Mouse (Mus musculus) forebrain, embryonic 11.5 days (tissue): ENCODE results near the gene Runx3. TPM values are rescaled to one million over a fixed set of nuclear protein-coding genes. Genes with fewer than 3 reads are reported as not detected.
A peak's percentile ranks its signal among the peaks of the same experiment; 100 is the strongest.

Experiments
- ATAC-seq: fragments of 200-750 bp; cut with Nextera tagmentation; replicated peaks from 2 replicates; pipeline ENCODE4 v1.8.0; 2017; ENCODE audit warnings: moderate TSS enrichment; ENCODE audit not compliant: low FRiP score
- DNase-seq: peaks from one replicate; pipeline ENCODE4 v3.0.0-alpha.2; 2017; ENCODE audit warnings: low spot score
- H3K27ac ChIP-seq: fragments of 300-500 bp; sonication (generic); 2 replicates; pipeline ENCODE4 v1.5.1; 2014; ENCODE audit warnings: low read depth, low read length
- H3K27me3 ChIP-seq: fragments of 300-500 bp; sonication (generic); 2 replicates; pipeline ENCODE4 v1.6.1; 2014; ENCODE audit warnings: mild to moderate bottlenecking, low read length, mixed read lengths; ENCODE audit not compliant: control insufficient read depth, insufficient read depth
- H3K36me3 ChIP-seq: fragments of 300-500 bp; sonication (generic); 2 replicates; pipeline ENCODE4 v1.6.1; 2014; ENCODE audit warnings: mild to moderate bottlenecking, low read length, moderate library complexity, mixed read lengths; ENCODE audit not compliant: control insufficient read depth, insufficient read depth
- H3K4me1 ChIP-seq: fragments of 300-500 bp; sonication (generic); replicated peaks from 2 replicates; pipeline ENCODE4 v1.6.1; 2014; ENCODE audit warnings: low read length, mixed read lengths; ENCODE audit not compliant: control insufficient read depth, insufficient read depth
- H3K4me2 ChIP-seq: fragments of 300-500 bp; sonication (generic); 2 replicates; pipeline ENCODE4 v1.6.1; 2014; ENCODE audit warnings: low read depth, mild to moderate bottlenecking, low read length, moderate library complexity, mixed read lengths; ENCODE audit not compliant: severe bottlenecking
- H3K4me3 ChIP-seq: fragments of 300-500 bp; sonication (generic); 2 replicates; pipeline ENCODE4 v1.5.1; 2014; ENCODE audit warnings: low read depth, low read length
- H3K9ac ChIP-seq: fragments of 300-500 bp; sonication (generic); 2 replicates; pipeline ENCODE4 v1.6.1; 2014; ENCODE audit warnings: low read length
- H3K9me3 ChIP-seq: fragments of 300-500 bp; sonication (generic); 2 replicates; pipeline ENCODE4 v1.6.1; 2016; ENCODE audit warnings: low read length, mixed read lengths; ENCODE audit not compliant: control insufficient read depth
- WGBS: fragments of 180-500 bp; shearing (Covaris S2); extraction: QIAGEN DNeasy Blood & Tissue Kit; methylation state at CpG from one replicate; pipeline ENCODE4 v1.1.7; 2014; 5-methylcytosine and 5-hydroxymethylcytosine counted together
- polyA plus RNA-seq: library from polyadenylated mRNA; unstranded; fragments of >200 nt; fragmentation: Nextera tagmentation; extraction: Ambion mirVana; gene quantifications from 2 replicates; pipeline ENCODE4 v1.2.1, GENCODE M21; 2014

Runx3 gene
- polyA plus RNA-seq, 1 experiment from 2014 or later, result 0.04 TPM

DNA sequence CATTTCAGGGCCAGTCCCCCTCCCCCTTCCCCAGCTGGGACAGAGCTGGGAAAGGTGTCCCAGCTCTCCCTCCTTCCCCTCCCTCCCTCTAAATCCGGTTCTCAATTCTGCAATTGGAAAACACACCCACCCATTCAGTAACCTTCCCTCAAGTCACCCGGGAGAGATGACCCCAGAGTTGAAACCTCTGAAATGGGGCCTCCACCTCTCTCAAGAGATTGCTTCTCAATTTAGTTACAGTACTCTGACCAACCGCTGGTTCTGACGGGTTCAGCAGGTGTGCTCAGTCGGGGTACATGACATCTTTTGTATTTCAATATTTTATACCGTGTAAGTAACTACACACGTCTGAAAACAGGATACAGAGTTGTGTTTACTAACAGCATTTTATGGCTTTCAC is 28.2 kb downstream of the Runx3 start:
- Histone ChIP-seq H3K4me3 (no peak overlapping the region), H3K4me2 (no peak overlapping the region), H3K27me3 (peaks cover 77% of the 10 kb centered on the region), H3K9me3 (no peaks in the 10 kb centered on the region), H3K36me3 (no peaks in the 10 kb centered on the region), H3K9ac (no peak overlapping the region), H3K4me1 (peaks cover 11% of the 10 kb centered on the region; the same call in 1 of the 2 replicates), H3K27ac (no peak overlapping the region)
- WGBS, result 3% methylated on average over 7 of the region's 7 CpGs
- DNase-seq (no peak), ATAC-seq (no peak)

DNA sequence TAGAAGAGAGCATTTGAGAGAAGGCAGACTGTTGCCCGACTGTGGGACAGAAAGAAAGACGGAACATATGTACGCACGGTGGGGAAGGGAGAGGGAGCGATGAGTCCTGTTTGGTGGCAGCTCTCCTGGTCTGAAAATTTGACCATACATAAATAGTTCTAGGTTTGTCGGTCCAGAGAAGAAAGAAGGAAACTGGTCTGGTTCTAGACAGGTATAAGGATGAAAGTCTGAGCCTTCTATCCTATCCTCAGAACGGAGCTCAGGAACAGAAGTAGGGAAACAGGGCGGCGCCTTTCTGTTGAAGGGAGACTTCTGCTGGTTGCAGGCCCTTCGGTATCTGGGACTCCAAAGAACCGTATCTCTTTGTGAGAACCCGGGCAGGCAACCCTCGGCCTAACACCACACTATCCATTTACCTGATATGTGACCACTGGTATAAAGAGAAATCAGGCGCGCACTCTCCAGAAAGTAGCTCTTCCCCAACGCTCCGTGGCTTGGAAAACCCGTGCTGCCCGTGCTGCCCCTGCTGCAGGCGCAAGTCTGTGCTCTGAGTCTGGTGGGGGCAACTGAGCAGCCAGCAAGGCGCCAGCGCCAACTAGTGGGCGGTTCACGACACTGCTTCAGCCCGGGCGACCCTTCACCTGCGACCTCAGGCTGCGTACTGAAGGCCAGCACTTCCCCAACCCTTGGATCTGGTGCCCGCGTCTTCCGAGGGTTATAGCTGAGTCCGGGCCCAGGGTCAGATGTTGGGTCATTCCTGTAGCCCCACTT is 29.8 kb downstream of the Runx3 start:
- peak; percentile 44 for ATAC-seq
- H3K36me3 ChIP-seq, result no peaks in the 10 kb centered on the region
- WGBS, result 2% methylated on average over 32 of the region's 32 CpGs
- peaks cover 91% of the 10 kb centered on the region for H3K27me3 ChIP-seq
- no peak overlapping the region for H3K9ac ChIP-seq
- H3K27ac ChIP-seq, result no peak overlapping the region
- H3K4me3 ChIP-seq, result no peak overlapping the region
- H3K9me3 ChIP-seq, result no peaks in the 10 kb centered on the region
- peak overlapping the region; percentile 9; the same call in 1 of the 2 replicates for H3K4me2 ChIP-seq
- H3K4me1 ChIP-seq, result peaks cover 11% of the 10 kb centered on the region; the same call in 1 of the 2 replicates
- DNase-seq, result peak; percentile 90

GRCm38 (mm10) chr4:135151111-135151987 is 30.9 kb downstream of the Runx3 start:
- DNase-seq (no peak), ATAC-seq (no peak)
- Histone ChIP-seq H3K4me1 (peaks cover 11% of the 10 kb centered on the region; the same call in 1 of the 2 replicates), H3K4me2 (no peak overlapping the region), H3K27ac (no peak overlapping the region), H3K36me3 (no peaks in the 10 kb centered on the region), H3K27me3 (peaks cover 99% of the 10 kb centered on the region), H3K9me3 (no peaks in the 10 kb centered on the region), H3K4me3 (no peak overlapping the region), H3K9ac (no peak overlapping the region)
- WGBS, result 2% methylated on average over 34 of the region's 34 CpGs

- ATAC-seq (no peak), DNase-seq (peak; percentile 67)
- Histone ChIP-seq H3K4me2 (peak overlapping the region; percentile 53), H3K4me1 (peaks cover 11% of the 10 kb centered on the region; the same call in 1 of the 2 replicates), H3K9me3 (no peaks in the 10 kb centered on the region), H3K9ac (no peak overlapping the region), H3K27ac (no peak overlapping the region), H3K4me3 (peak overlapping the region; percentile 34), H3K27me3 (peaks cover 99% of the 10 kb centered on the region), H3K36me3 (no peaks in the 10 kb centered on the region)
- WGBS, result 1% methylated on average over 58 of the region's 63 CpGs
These were observed 31.6 kb downstream of the Runx3 start for GRCm38 (mm10) chr4:135151988-135152594.

DNA sequence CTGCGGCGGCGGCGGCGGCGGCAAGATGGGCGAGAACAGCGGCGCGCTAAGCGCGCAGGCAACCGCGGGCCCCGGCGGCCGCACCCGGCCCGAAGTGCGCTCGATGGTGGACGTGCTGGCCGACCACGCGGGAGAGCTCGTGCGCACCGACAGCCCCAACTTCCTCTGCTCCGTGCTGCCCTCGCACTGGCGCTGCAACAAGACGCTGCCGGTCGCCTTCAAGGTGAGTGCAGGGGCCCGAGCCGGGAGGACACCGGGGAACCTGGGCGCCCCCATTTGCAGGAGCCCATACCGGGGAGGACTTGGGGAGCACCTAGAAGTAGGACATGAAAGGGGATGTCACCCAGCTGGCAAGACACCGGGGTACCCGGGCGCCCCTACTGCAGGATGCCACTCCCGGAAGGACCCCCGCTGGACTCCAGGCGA is 32.4 kb downstream of the Runx3 start:
- Histone ChIP-seq H3K9me3 (no peaks in the 10 kb centered on the region), H3K27me3 (peaks cover 99% of the 10 kb centered on the region), H3K4me1 (peaks cover 11% of the 10 kb centered on the region; the same call in 1 of the 2 replicates), H3K27ac (no peak overlapping the region), H3K4me2 (peak overlapping the region; percentile 53; the same call in 1 of the 2 replicates), H3K9ac (no peak overlapping the region), H3K4me3 (peak overlapping the region; percentile 34), H3K36me3 (no peaks in the 10 kb centered on the region)
- ATAC-seq (no peak), DNase-seq (peak; percentile 73)
- WGBS, result under 1% methylated on average over 36 of the region's 45 CpGs

DNA sequence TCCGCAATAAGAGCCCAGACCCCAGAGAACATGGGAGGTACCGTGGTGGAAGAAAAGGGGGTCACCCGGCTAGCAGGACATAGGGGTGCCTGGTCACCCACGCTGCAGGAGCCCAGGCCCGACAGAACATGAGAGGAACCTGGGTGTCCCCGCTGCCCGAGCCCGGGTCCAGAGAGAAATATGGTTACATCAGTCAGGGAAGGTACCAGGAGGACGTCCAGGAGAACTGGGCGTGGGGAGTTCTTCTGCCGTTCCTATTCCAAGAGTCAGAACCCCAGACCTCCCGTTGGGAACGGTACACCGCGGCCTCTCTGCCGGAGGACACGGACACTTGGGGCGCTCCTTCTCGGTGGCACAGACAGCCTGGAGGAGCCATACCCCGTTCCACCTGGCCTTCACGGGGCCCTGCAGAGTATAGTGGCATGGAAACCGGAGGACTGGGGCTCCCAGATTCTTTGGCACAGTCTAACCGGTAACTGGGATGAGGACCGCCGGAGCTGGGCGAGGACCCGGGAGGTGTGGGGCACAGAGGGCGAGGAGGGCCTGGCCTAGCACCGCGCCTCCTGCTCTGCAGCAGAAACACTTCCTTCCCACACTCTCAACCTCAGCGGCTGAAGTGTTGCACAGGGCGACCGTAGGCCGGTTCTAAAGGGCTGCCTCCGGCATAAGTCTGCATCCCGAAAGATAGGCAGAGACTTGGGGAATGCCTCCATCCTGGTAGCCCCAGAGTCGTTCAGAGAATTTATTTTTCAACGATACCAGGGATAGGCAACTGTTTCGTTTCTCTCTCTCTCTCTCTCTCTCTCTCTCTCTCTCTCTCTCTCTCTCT is 33.0 kb downstream of the Runx3 start:
- no peak for ATAC-seq
- Histone ChIP-seq H3K4me1 (peaks cover 11% of the 10 kb centered on the region; the same call in 1 of the 2 replicates), H3K27ac (no peak overlapping the region), H3K4me2 (no peak overlapping the region), H3K9ac (no peak overlapping the region), H3K36me3 (no peaks in the 10 kb centered on the region), H3K4me3 (no peak overlapping the region), H3K9me3 (no peaks in the 10 kb centered on the region), H3K27me3 (peaks cover 99% of the 10 kb centered on the region)
- peak; percentile 74 for DNase-seq
- WGBS, result 1% methylated on average over 39 of the region's 39 CpGs

GRCm38 (mm10) chr4:135154089-135154949 is 33.9 kb downstream of the Runx3 start:
- Histone ChIP-seq H3K4me3 (no peak overlapping the region), H3K9ac (no peak overlapping the region)
- DNase-seq, result no peak

More at GRCm38 (mm10) chr4:135154089-135154949, 33.9 kb downstream of the Runx3 start:
- Histone ChIP-seq H3K27me3 (peaks cover 99% of the 10 kb centered on the region), H3K9me3 (no peaks in the 10 kb centered on the region), H3K36me3 (no peaks in the 10 kb centered on the region), H3K27ac (no peak overlapping the region), H3K4me1 (peaks cover 13% of the 10 kb centered on the region; the same call in 1 of the 2 replicates), H3K4me2 (no peak overlapping the region)
- under 1% methylated on average over 21 of the region's 21 CpGs for WGBS
- ATAC-seq, result no peak
